Mouse (Mus musculus) retina, postnatal 7 days (tissue): ENCODE data around the gene Kcnh1.

ENCODE experiments used
- DNase-seq: peaks from one replicate; pipeline ENCODE4 v3.0.0-alpha.2; 2012; ENCODE audit warnings: low read depth, low spot score

The Kcnh1 gene

DNA sequence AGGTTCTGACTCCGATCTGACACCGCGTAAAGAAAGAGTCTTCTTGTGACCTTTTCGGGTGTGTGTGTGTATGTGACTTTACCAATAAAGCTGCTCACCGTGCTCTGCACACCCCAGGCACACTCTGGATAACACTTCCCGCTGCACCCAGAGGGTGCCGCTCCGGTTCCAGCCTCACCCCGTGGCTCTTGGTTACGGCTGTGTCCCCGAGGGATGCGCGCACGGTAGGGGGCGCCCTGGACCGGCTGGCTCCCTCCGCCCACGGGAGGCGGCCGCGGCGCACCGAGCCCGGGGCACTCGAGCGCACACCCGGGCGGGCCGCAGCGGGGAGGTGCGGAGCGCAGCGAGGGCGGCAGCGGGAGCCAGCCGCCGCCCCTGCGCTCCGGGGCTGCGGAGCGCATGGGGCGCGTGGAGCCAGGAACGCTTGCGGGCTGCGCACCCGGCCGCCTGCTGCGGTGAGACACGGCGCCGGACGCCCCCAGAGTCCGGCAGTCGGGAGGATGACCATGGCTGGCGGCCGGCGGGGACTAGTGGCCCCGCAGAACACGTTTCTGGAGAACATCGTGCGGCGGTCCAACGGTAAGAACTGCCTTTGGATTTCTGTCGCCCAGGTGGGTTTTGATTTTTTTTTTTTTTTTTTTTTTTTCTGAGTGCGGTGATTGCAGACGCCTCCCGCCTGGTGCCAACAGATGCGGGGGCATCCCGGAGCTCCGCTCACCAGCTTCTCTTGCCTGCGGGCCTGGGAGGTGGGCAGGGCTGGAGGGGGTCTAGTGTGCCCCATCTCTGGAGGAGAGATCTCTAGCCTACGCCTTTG is at the start of gene Kcnh1:
Gene Kcnh1, plus strand, starts transcription at position 267 of the 814 bp plus-strand sequence.
- DNase-seq, result peak; percentile 73

DNA sequence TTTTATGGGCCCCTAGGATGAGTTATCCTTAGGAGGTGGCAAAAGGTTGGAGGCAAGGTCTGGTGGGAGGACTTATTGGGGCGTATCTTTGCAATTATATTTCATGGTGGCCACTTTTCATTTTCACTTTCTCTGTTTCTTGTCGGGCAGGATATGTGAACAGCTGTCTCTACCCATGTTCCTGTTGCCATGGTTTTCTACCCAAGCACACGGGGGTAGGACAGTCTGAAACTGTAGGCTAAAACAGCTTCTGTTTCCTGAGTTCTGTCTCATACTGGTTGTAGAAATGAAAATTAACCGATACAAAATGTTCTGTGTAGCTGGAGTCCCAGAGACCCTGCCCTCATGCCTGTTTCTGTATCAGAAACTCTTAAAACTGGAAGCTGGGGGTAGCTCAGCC is 39.4 kb upstream of the Kcnh1 start:
- no peak for DNase-seq

DNA sequence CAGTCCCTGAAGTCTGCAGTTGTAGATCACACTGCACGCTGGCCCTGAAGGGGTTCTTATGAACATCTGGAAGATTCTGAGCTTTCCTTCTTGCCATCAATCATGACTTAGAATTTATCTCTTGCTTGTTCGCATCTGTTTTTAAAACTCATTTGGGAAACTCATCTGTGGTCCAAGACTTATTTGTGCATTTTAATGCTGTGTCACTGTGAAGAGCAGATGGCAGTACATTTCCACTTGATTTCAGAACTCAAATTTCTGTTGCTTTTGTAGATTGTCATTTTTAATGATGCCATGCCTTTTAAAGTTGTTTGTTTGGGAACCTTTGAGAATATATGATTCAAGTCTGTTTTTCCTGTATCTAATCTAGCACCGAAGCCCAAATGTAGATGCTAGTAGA is 19.1 kb upstream of the Kcnh1 start:
- no peak for DNase-seq

DNA sequence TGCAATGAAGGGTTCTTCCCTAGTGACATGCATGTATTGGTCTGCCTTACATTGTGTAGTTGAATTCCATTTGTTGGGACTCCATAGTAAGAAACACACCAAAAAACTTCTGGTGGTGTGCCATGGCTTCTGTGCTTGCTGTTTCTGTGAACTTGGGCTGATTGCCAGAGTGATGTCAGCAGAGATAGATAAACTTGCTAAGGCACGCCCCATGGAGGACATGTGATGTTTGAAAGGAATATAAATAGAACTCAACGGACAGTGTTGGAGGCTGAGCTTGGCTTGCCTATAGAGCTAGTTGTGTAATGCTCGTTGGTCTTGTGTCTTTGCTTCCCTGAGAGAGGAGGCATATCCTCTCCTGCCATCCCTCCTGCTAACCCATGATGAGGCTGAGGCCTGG is 10.7 kb upstream of the Kcnh1 start:
- no peak for DNase-seq

DNA sequence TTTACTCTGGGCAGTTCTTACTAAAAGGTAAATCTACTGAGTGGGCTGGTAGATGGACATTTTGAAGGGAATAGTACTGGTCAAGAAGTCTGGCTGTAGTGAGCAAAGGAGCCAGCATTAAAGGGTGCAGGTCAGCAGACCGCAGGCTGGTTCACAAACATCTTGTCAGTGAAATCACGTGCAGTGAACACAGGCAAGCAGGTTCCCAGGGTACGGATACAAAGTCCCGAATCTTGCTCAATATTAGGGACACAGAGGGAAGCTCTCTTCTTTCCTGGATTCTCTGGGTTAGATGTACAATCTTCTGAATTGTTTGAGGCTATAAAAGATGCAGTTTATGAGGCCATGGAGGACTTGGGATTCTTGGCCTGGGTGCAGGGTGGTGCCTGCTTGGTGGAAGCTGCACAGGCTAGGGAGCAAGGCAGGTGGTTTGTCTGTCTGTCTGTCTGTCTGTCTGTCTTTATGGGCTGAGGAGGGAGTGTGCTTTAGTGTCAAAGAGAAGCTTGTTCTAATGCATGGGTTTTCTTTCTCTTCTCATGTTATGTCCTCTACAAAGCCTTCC is 8.8 kb upstream of the Kcnh1 start:
- DNase-seq, result no peak

DNA sequence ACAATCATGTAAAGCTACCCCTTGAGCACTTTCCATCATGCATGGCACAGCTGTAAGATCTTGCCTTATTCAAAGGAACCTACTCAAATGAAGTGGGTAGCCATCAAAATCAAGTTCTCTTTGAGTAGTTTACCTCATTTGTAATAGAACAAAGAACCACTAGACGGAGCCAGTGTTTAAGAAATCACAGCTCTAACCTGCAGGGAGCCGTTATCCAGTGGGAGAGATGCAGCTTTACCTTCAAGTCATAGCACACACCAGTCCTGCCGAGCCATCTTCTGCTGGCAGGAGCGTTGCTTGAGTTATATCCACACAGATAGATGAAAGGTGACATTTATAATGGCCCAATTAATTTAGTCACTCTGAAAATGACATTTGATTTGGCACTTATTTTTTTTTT is 1.5 kb upstream of the Kcnh1 start:
- DNase-seq, result peak; percentile 61

DNA sequence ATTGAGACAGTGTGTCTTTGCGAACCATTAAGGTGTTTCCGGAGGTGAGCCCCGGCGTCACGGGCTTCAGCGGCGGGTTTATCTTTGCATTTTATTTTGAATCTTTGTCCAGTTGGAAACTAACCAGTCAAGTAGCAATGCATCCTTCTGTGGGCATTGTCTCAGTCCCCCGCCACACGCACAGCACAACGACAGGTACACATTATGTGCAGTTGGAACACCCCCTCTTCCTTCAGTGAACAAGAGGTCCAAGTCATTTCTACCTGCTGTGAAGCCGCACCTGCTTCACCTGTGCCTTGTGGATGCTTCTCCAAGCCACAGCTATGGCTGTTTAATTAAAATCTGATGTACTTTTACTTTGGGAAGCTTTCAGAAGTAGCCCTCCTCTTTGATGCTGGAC is 803 bp upstream of the Kcnh1 start:
- no peak for DNase-seq

DNA sequence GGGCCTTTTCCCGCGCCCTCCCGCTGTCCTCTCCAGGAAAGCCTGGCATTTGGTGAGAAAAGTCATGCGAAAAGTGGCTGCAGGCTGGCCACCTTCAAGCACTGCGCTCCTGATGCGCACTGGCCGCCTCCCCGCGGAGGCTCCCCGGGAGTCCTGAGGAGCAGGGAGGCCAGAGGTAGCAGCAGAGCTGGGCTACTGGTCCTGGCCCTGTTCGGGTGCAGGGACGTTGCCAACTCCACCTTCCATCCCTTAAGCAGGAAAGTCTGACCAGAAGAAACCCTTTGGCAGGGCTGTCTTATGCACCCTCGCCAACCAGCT is 707 bp downstream of the Kcnh1 start:
- no peak for DNase-seq

DNA sequence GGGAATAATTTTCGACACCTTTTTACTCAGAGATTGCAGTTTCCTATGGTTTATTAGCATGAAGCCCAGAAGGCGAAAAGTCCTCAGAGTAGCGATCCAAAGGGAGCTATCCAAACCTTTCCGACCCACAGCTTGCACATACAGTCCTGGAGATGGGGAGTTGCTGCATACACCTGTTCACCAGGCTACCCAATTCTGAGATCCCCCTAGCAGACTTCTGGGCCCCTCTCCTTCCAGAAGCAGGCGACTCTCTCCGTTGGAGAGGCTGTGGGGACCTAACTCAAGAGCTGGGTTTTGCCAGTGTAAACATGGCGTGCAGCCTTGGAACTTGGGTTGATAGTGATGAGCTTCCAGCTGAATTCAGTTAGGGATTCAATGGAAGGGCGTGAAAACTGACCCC is 1.3 kb downstream of the Kcnh1 start:
- no peak for DNase-seq

DNA sequence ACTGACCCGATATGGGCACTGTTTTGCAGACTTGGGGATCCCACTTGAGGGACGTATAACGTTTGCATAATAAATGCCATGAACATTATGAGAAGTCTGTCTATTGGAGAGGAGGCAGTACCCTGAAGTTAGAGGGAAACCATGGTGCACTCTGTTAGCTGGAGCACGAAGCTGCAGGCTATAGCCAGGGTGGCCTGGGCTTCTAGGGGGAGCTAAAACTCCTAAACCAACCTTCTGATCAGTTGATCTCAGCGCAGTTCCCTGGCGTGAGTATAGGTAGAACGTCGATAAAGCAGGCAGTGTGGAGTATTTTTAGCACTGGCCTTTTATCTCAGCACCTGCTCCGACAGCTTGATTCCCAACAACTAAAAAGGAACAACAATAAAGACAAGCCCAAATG is 2.1 kb downstream of the Kcnh1 start:
- no peak for DNase-seq

DNA sequence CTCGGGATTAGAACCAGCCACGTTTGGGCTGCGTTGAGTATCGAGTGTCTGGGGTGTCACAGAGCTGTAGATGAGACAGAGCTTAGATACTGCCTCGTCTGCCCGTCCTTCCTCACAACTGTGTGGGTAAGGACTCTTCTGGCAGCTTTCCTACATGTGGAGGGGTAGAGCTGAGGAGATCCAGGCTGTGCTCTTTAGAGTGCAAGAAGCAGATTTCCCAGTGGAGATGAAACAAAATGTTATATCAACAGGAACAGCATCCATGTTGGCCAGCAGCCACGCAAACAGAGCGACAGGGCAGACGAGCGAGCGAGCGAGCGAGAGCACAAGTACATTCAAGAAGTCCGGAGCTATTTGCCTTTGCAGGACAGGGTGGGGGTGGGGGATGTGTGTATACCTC is 3.1 kb downstream of the Kcnh1 start:
- DNase-seq, result no peak

DNA sequence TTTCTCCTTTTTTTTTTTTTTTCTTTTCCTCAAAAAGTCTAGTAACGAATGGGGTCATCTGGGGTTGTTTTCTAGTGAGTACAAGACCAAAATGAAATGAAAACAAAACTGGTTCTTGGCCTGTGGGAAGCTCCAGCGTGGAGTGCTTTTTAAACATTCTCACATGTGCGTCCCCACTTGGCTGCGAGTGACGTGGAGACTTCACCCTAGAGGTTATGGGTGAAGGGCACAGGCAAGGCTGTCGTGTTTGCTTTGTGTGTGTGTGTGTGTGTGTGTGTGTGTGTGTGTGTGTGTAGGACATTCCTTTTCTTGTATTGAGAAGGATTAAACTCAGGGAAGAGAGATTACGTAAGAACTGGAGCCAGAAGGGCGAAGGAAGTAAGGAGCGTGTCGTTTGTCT is 6.9 kb downstream of the Kcnh1 start:
- DNase-seq, result no peak

DNA sequence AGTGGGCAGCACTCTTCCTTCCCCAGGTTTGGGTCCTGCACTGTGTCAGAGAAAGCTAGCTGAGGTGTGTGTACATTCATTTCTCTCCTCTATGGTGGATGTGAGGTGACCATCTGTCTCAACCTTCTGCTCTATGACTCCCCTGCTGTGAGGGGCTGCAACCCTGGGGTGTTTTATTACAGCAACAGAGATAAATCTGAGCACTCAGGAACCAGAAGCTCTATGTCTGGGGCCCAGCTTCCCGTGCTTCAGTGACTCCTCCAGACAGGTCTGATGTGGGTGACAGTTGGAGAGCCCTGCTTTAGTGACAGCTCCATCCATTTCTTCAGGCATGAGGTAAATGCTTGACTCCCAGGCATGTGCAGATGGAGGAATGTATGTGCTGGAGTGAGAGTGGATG is 12.4 kb downstream of the Kcnh1 start:
- no peak for DNase-seq

DNA sequence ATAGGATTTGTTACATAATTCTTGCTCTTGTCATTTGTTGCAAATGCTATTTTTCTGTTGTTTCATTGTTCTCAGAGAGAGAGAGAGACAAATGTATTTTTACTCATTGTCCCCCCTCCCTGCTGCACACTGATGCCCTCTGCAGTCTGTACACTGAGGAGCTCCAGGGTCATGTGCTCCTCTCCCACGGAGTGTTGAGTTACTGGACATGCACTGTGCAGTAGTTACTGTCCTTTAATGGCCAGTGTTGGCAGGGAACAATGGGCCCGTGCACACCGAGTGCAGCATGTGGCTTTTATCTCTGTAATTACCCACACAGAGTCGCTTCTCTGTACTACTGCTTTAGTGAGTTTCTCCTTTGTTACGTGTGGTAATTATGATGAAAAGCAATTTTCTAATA is 17.4 kb downstream of the Kcnh1 start:
- no peak for DNase-seq

DNA sequence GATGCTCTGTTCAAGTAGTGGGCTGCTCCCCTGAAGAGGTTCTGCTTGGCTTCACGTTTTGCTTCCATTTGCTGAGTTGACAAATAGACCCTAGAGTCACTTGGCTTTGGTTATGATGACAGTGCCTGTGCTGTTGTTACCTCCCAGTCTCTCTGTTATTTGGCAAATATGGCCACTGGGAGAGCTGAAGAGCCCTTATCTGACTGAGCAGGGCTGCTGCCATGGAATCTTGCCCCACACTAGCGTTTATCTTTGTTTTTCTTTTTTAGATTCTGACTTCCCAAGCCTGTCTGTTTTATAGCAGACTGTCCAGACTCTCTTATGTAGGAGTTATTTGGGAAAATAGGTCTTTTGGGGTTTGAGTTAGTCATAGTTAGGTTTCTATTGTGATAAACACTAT is 21.9 kb downstream of the Kcnh1 start:
- DNase-seq, result no peak

DNA sequence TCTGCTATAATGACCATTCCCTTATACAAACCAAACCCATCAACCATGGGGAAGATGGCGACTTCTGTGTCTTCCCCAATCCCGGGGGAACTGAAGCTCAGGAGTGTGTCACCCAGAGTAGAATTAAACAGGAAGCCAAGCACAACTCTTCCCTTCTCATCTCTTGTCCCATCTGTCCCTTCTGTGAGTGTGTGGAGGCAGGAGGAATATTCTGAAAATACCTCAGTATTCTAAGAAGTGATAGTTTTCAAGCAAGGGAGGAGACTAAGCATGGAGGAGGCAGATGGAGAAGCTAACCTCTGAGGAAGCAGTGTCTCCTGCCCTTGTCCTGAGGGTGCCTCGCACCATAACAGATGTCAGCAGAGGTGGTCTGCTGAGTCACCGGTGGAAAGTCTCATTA is 24.1 kb downstream of the Kcnh1 start:
- no peak for DNase-seq

DNA sequence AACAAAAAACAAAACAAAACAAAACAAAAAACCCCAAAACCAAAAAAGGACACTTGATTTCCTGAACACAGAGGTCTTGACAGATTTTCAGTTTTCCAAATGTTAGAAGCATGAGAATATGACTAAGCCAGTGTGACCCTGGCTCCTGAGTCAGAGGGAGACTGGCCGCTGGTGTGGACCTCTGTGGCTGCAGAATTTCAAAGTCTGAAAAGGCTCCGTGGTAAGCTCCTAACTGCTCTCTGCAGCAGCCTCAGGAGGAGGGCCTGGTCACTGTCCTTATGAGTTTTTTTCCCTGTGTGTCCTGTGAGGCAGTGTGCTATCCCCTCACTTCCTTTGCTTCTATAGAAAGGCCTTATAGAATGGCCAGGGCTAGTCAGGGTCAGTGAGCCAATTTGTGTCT is 29.6 kb downstream of the Kcnh1 start:
- no peak for DNase-seq

DNA sequence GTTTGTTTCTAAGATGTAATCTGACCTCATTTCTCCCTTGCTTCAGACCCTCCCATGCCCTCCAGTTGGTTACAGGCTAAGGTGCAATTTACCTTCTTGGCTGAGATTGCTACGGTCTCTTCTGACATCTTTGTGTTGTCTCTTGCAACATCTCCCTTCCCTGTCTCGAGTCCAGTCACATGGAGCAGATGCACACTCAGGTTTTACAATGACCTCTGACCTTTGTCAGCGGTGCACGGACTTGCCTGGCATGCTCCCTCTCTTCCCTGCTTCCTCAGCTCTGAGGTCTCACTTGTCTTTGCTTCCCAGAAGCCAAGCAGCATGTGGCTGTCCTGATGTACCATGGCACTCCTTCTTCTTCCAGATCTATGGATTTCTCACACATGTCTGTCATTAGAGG is 33.6 kb downstream of the Kcnh1 start:
- DNase-seq, result no peak

DNA sequence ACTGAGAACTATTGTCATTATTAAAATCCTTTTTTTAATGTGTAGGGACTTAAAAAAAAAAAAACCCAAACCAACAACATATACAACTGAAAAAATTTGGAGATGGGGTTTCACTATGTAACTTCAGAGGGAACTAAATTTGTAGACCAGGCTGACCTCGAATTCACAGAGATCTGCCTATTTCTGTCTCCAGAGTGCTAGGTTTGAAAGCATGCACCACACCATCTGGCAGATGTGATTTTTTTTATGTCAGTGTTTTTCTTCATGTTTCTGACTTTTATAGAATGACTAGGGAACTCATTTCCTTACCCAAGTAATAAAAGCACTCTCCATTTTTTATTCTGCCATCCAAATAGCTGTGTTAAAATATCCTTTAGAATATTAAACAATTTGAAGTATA is 42.1 kb downstream of the Kcnh1 start:
- no peak for DNase-seq

DNA sequence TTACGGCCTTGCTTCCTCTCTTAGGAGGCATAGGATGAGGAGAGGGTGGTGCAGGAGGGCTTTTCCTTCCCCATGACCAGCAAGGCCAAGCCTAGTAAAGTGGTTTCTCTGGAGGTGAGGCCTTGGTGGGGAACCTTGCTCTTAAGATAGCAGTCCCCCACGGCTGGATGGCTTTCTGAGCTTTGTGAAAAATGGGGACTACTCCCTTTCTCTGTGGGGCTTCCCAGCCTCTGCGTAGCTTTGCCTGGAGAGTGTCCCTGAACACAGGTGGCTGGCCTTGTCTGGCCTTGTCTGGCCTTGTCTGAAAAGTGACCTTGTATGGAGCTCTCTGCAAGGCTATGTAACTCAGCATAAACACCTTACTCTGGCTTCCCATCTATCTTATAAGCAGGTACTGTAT is 56.3 kb downstream of the Kcnh1 start:
- no peak for DNase-seq

DNA sequence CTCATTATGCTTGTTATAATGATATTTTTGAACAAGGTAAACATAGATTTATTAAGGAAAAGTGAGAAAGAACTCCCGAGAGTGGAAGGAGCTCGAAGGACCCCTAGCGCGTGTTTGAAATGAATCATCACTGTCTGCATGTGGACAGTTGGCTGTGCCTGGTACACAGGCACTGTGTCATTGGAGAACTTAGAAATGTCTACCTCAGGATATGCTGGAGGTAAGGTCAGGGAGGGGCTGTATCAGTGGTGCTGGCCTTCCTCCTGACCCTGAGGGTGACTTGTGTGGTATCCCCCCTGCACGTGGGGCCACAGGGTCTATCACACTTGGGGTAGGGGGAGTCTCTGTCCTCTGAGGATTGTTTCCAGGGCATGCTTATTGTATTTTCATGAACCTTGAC is 68.6 kb downstream of the Kcnh1 start:
- no peak for DNase-seq

DNA sequence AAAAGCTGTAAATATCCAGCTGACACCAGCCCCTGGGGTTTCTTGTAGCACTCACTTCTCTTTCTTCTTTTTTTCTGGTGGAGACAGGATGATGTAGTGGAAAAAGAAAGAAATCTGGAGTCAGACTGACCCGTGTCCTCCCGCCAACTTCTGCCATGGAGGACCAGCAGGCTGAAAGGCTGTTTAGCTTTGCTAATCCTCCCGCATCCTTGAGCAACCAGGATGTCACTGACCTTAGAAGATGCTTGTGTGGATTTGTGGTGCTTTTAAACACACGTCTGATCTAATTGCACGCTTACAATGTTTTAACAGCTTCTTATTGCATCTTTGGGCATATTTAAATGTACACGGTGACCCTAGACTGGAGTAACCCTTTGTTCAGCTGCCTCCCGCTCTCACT is 69.0 kb downstream of the Kcnh1 start:
- no peak for DNase-seq

DNA sequence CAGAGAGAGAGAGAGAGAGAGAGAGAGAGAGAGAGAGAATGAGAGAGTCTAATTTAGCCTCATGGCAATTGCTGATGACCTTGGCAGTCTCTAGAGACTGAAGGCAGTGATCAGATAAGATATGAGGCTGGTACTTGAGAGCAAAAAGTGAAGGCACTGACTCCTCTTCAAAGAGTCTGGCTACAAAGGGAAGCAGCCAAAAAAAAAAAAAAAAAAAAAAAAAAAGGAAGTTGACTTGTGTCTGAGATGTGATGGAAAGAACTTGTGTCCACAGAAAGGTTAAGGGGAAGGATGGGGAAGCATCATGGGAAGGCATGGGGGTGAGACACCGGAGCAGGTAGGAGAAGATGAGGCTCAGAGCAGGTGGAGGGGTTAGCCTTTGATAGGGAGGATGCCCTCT is 75.1 kb downstream of the Kcnh1 start:
- no peak for DNase-seq

DNA sequence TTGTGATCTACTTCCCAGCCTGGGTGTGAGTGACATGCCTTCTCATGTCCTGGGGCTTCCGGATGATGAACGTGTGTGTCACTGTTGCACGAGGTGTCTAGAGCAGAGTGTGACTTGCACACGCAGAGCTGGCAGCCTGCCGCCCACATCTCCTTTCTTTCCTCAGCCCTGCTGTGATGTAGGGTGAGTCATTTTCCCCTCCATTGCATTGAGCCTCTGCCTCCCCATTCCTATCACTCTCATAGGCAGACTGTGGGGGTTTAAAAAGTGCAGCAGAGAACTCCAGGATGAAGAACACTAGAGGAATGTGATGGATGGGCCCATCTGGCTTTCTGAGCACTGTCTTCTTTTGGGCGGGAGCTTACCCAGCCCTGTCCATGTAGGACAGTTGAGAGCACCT is 76.4 kb downstream of the Kcnh1 start:
- DNase-seq, result no peak
